7 mouse cellular contexts compared by ENCODE assay signal in the genomic region with DNA sequence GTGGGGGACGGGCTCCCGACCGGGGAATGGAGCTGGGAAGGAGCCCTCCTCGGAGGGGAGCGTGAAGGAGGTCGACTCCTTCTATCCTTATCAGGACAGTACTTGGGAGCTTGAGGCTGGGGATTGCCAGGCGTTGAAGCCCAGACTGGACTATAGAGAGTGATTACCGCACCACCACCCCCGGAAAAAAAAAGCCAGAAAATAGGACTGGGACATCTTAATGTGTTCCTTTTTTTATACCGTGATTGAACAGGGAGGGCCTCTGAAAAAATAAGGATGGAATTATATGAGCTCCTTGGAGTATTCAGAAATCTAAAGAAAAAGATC. TPM values are rescaled to one million over a fixed set of nuclear protein-coding genes. Genes with fewer than 3 reads are reported as not detected.
DNase-seq lines count a peak whose midpoint lies in the region; ATAC-seq and TF ChIP-seq lines count a peak whose summit lies in the region.

No protein-coding gene starts in this region.

- no peak for ATAC-seq in lung, embryonic 14.5 days (ENCODE audit: insufficient read depth)
- ATAC-seq in embryonic facial prominence, embryonic 14.5 days (ENCODE audit: low read depth) = no peak
- 0 out of 2 replicates have a peak, but pooled peaks have one; percentile 11 for ATAC-seq in limb, embryonic 11.5 days (ENCODE audit: insufficient number of reproducible peaks, low FRiP score, low TSS enrichment, low read depth)

- no peak for DNase-seq in lung, embryonic 14.5 days
- DNase-seq in lung, postnatal 14 days = no peak
- no peak for DNase-seq in embryonic facial prominence, embryonic 14.5 days (ENCODE audit: low spot score)
- no peak for DNase-seq in limb, embryonic 11.5 days (ENCODE audit: low spot score)
- DNase-seq in layer of hippocampus, adult 11-12 months (ENCODE audit: low spot score) = no peak
- no peak for DNase-seq in thymus, adult 18-20 months

- H3K4me1 ChIP-seq in lung, embryonic 14.5 days (ENCODE audit: insufficient read depth) = peaks cover 5% of the 10 kb centered on the region; the same call in 1 of the 2 replicates
- peaks cover 24% of the 10 kb centered on the region for H3K4me1 ChIP-seq in embryonic facial prominence, embryonic 14.5 days (ENCODE audit: control insufficient read depth, insufficient read depth, low read length)
- H3K4me1 ChIP-seq in limb, embryonic 11.5 days (ENCODE audit: control insufficient read depth, insufficient read depth, low read length) = peaks cover 19% of the 10 kb centered on the region
- H3K4me1 ChIP-seq in olfactory bulb, adult 2 months (ENCODE audit: control insufficient read depth, insufficient read depth, low read length) = peaks cover 4% of the 10 kb centered on the region; the same call in 1 of the 2 replicates

- no peaks in the 10 kb centered on the region for H3K27me3 ChIP-seq in lung, embryonic 14.5 days (ENCODE audit: insufficient read depth, low read length)
- no peaks in the 10 kb centered on the region for H3K27me3 ChIP-seq in embryonic facial prominence, embryonic 14.5 days (replicated peaks; ENCODE audit: control insufficient read depth, insufficient read depth, low read length)
- H3K27me3 ChIP-seq in limb, embryonic 11.5 days (ENCODE audit: control insufficient read depth, insufficient read depth, low read length) = no peaks in the 10 kb centered on the region

- no peak for TF ChIP-seq CTCF in lung, embryonic 14.5 days (IDR thresholded peaks at IDR 0.05; ENCODE audit: low read depth)
- TF ChIP-seq CTCF in olfactory bulb, adult 2 months (IDR thresholded peaks at IDR 0.05; ENCODE audit: insufficient read depth, low read depth, low read length) = no peak

- H3K4me2 ChIP-seq in lung, embryonic 14.5 days = peak overlapping the region; percentile 72
- H3K4me2 ChIP-seq in embryonic facial prominence, embryonic 14.5 days (ENCODE audit: low read depth, low read length) = peak overlapping the region; percentile 75
- H3K4me2 ChIP-seq in limb, embryonic 11.5 days (ENCODE audit: low read depth, severe bottlenecking) = peak overlapping the region; percentile 73

- H3K27ac ChIP-seq in lung, embryonic 14.5 days (ENCODE audit: low read depth) = peak overlapping the region; percentile 100
- H3K27ac ChIP-seq in embryonic facial prominence, embryonic 14.5 days (replicated peaks; ENCODE audit: low read depth, low read length) = peak overlapping the region; percentile 100
- H3K27ac ChIP-seq in limb, embryonic 11.5 days (replicated peaks; ENCODE audit: low read depth, low read length) = peak overlapping the region; percentile 100
- H3K27ac ChIP-seq in olfactory bulb, adult 2 months (ENCODE audit: insufficient read depth, low read depth, low read length) = peak overlapping the region; percentile 97

- no peaks in the 10 kb centered on the region for H3K9me3 ChIP-seq in lung, embryonic 14.5 days (ENCODE audit: low read depth, low read length)
- no peaks in the 10 kb centered on the region for H3K9me3 ChIP-seq in embryonic facial prominence, embryonic 14.5 days (ENCODE audit: control insufficient read depth, low read length)
- no peaks in the 10 kb centered on the region for H3K9me3 ChIP-seq in limb, embryonic 11.5 days (ENCODE audit: control insufficient read depth, low read length)

- peak overlapping the region; percentile 100 for H3K9ac ChIP-seq in lung, embryonic 14.5 days
- H3K9ac ChIP-seq in embryonic facial prominence, embryonic 14.5 days (ENCODE audit: low read depth, low read length) = peak overlapping the region; percentile 100
- peak overlapping the region; percentile 100 for H3K9ac ChIP-seq in limb, embryonic 11.5 days (ENCODE audit: low read length)

- no peak for TF ChIP-seq POLR2A in olfactory bulb, adult 2 months (IDR thresholded peaks at IDR 0.05; ENCODE audit: insufficient read depth, low read depth, low read length)

- peaks cover 58% of the 10 kb centered on the region for H3K36me3 ChIP-seq in lung, embryonic 14.5 days (ENCODE audit: insufficient read depth)
- peaks cover 48% of the 10 kb centered on the region for H3K36me3 ChIP-seq in embryonic facial prominence, embryonic 14.5 days (ENCODE audit: control insufficient read depth, insufficient read depth, low read length)
- peaks cover 3% of the 10 kb centered on the region; the same call in 1 of the 2 replicates for H3K36me3 ChIP-seq in limb, embryonic 11.5 days (ENCODE audit: control insufficient read depth, insufficient read depth, low read length)

- peak overlapping the region; percentile 100 for H3K4me3 ChIP-seq in lung, embryonic 14.5 days (ENCODE audit: low read depth, low read length)
- peak overlapping the region; percentile 100 for H3K4me3 ChIP-seq in embryonic facial prominence, embryonic 14.5 days (ENCODE audit: low read depth, low read length)
- H3K4me3 ChIP-seq in limb, embryonic 11.5 days (ENCODE audit: low read depth, low read length) = peak overlapping the region; percentile 98
- H3K4me3 ChIP-seq in olfactory bulb, adult 2 months (ENCODE audit: insufficient read depth, low read depth, low read length) = peak overlapping the region; percentile 67

- WGBS in lung, embryonic 14.5 days = under 1% methylated on average over 10 of the region's 10 CpGs
- 1% methylated on average over 10 of the region's 10 CpGs for WGBS in embryonic facial prominence, embryonic 14.5 days
- WGBS in limb, embryonic 11.5 days = 0% methylated on average over 10 of the region's 10 CpGs
- 2% methylated on average over 10 of the region's 10 CpGs for WGBS in olfactory bulb, adult 2 months

RNA-seq across cellular contexts. Expression of gene Cbx3, which starts 1.0 kb away (rescaled TPM):
- 563 and 591 TPM in 2 replicates for polyA plus RNA-seq in lung, embryonic 14.5 days (2014; fragmentation: Nextera tagmentation; extraction: Ambion mirVana)
- 411 and 425 TPM in 2 replicates for polyA plus RNA-seq in embryonic facial prominence, embryonic 14.5 days (2014; fragmentation: Nextera tagmentation; extraction: Ambion mirVana)
- polyA plus RNA-seq in limb, embryonic 11.5 days (2014; fragmentation: Nextera tagmentation; extraction: Ambion mirVana) = 677 and 697 TPM in 2 replicates
- 577 TPM in 1 of 2 replicates, not detected in the other for polyA plus RNA-seq in olfactory bulb, adult 2 months (2012; ENCODE audit: insufficient read depth, insufficient read length, low replicate concordance, missing spikeins)

RNA-seq across cellular contexts. Expression of gene Hnrnpa2b1, which starts 1.4 kb away (rescaled TPM):
- polyA plus RNA-seq in lung, embryonic 14.5 days (2014; fragmentation: Nextera tagmentation; extraction: Ambion mirVana) = 1,221 and 1,233 TPM in 2 replicates
- 930 and 1,017 TPM in 2 replicates for polyA plus RNA-seq in embryonic facial prominence, embryonic 14.5 days (2014; fragmentation: Nextera tagmentation; extraction: Ambion mirVana)
- polyA plus RNA-seq in limb, embryonic 11.5 days (2014; fragmentation: Nextera tagmentation; extraction: Ambion mirVana) = 1,465 and 1,829 TPM in 2 replicates
- polyA plus RNA-seq in olfactory bulb, adult 2 months (2012; ENCODE audit: insufficient read depth, insufficient read length, low replicate concordance, missing spikeins) = 1,128 and 1,550 TPM in 2 replicates

RNA-seq across cellular contexts. Expression of gene Nfe2l3, which starts 38.7 kb away (rescaled TPM):
- polyA plus RNA-seq in lung, embryonic 14.5 days (2014; fragmentation: Nextera tagmentation; extraction: Ambion mirVana) = 2.8 and 3.1 TPM in 2 replicates
- polyA plus RNA-seq in embryonic facial prominence, embryonic 14.5 days (2014; fragmentation: Nextera tagmentation; extraction: Ambion mirVana) = 4.0 and 4.1 TPM in 2 replicates
- 0.73 and 1.0 TPM in 2 replicates for polyA plus RNA-seq in limb, embryonic 11.5 days (2014; fragmentation: Nextera tagmentation; extraction: Ambion mirVana)
- polyA plus RNA-seq in olfactory bulb, adult 2 months (2012; ENCODE audit: insufficient read depth, insufficient read length, low replicate concordance, missing spikeins) = not detected in 2 replicates

RNA-seq across cellular contexts. Expression of gene Snx10, which starts 52.6 kb away (rescaled TPM):
- 11.3 and 14.2 TPM in 2 replicates for polyA plus RNA-seq in lung, embryonic 14.5 days (2014; fragmentation: Nextera tagmentation; extraction: Ambion mirVana)
- polyA plus RNA-seq in embryonic facial prominence, embryonic 14.5 days (2014; fragmentation: Nextera tagmentation; extraction: Ambion mirVana) = 17.2 and 19.2 TPM in 2 replicates
- 16.8 and 19.1 TPM in 2 replicates for polyA plus RNA-seq in limb, embryonic 11.5 days (2014; fragmentation: Nextera tagmentation; extraction: Ambion mirVana)
- polyA plus RNA-seq in olfactory bulb, adult 2 months (2012; ENCODE audit: insufficient read depth, insufficient read length, low replicate concordance, missing spikeins) = not detected in 2 replicates
